Mouse (Mus musculus) Muller cell, postnatal 12 days (primary cell): ENCODE measurements around the gene Atg101.

Experiments
- DNase-seq: peaks from one replicate; pipeline ENCODE4 v3.0.0-alpha.2; 2015; ENCODE audit errors: inconsistent ontology term

Atg101 gene

DNA sequence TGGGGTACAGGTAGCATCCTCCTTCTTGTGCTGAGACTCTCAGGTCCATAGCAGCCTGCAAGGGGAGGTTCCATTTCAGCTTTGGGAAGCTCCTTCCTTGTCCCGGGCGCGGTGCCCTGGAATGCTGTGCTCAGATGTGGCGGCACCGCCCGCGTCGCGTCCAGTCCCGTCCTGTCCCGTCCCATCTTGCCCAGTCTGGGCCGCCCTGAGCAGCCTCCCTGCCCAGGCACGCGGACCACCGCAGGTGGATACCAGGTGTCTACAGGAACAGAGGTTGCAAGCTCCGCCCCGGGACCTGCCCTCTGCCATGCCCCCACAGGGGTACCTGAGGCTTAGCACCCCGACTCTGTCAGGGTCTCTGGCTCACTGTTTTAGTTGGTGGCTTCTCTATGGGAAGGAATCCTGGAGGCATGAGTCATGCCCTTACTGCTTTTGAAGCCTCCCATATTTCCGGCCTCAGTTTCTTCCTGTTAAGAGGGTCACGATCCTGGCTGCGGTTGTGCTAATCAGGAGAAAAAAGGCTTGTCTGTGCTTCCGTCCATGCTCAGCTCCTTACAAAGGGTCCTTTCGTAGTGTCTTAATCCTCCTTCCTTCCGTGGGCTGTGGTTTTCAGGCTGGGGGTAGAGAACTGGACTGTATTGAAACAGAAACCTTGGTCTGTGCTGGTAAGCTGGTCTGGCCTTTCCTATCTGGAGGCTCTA is 52.6 kb downstream of the Atg101 start:
- no peak for DNase-seq

DNA sequence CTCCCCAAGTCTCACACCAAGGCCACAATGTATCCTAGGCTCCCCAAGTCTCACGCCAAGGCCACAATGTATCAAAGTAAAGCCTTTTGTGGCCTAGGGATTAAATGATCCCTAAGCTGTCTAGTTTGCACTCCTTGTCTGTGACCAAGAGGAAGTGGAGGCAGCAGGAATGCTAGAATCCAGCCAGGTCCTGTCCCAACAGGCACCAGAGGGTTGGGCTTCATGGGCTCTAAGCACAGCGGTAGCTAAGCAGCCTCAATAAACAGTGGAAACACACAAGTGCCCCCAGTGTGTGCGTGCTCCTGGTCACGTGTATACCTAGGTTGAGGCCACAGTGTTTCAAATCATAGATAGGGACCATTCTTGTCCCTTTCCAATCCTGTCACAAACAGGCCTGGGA is 54.3 kb downstream of the Atg101 start:
- no peak for DNase-seq

DNA sequence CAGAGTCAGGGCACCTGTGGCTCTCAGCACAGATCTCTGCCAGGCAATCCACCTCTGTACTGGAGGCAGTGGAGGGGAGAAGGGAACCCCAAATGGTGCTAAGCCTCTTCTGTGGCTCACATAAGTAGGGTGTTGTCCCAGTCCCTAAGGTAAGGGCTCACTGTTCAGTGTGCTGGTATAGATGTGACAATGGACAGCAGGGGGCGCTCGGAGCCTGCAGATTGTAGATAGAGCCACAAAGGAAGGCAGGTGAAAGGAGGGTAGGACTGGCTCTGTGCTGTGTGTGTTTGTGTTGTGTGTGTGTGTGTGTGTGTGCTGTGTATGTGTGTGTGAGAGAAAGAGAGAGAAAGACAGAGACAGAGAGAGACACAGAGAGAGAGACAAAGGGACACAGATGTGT is 55.5 kb downstream of the Atg101 start:
- DNase-seq: peak; percentile 71
